Mouse (Mus musculus): ENCODE results near the gene Hecw1.
"Not testable (repeated sequence)": the region's sequence is repeated elsewhere in the genome, so short reads cannot be mapped to it uniquely, and the experiment has no call there.

Gene Hecw1

GRCm38 (mm10) chr13:14374470-14374869 is 148.6 kb downstream of the Hecw1 start:
- DNase-seq (ENCODE audit: low read depth, low spot score): no peak

DNA sequence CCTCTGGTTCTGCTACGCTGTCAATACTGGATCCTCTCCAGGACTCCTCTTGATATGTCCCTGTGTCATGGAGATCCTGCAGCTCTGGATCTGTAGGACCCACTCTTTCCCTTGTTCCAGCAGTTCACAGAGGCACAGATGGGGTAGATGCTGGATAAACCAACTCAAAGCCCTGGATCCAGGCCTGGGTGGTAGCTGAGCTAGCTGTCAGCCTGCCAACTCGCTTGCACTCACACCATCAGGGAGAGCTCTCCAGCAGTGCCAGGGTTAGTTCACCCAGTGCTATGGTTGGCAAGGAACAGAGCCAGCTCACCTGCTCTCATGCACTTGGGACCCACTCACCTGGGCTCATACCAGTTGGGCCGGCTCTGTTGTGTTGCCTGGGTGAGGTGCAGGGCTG is 157.5 kb downstream of the Hecw1 start:
- no peak for DNase-seq (ENCODE audit: low read depth, low spot score)

DNA sequence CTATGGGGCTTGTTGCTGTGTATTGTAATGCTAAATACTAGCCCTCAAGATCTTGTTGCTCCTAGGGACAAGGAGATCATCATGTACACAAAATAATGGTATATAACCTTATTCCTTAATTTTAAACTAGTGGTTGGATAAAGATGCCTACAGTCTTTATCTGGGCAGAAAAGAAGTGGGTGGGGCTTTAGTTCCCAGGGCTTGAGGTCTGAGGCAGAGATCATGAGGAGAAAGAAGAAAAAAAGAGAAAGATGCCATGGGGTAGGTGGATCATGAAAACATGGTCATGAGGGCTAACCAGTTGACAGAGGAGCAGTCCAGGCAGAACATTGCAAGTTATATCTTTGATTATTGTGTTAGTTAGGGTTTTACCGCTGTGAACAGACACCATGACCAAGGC is 195.8 kb downstream of the Hecw1 start:
- no peak for DNase-seq (ENCODE audit: low read depth, low spot score)

DNA sequence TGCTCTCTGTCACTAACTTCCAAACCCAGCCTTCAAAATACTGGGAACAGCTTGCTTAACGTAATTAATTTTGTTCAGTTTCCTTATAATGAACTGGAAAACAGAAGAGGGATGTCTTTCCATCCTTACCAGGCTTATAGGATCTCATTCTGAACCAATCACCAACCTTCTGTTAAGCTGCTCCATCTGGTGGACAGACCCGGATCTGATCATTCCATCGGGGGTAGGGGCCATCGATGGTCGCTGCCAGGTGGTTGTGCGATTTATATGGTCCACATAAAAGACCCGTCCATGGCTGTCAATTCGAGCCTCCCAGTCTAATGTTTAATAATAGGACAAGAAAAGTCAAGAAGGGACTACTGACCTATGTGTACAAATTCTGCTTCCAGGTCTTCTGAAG is 216.4 kb downstream of the Hecw1 start:
- no peak for DNase-seq (ENCODE audit: low read depth, low spot score)

DNA sequence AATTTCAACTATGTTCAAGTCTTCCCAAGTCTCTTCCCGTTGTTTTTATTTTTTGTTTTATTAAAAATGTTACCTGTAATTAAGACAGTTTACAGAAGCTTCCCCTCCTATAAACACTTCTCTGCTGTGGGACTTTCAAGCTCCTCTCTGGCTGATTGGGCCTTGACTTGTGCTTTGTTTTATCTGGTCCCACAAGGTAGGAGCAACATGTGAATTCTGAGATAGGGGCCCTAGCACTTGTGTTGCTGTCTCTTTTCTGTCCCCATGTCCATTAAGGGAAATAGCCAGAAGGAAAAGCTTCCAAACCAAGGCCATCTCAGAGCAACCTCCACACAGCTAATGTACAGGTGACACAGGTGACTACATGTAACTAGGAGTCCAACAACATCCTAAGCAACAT is 218.9 kb downstream of the Hecw1 start:
- no peak for DNase-seq (ENCODE audit: low read depth, low spot score)

GRCm38 (mm10) chr13:14302921-14303320 is 220.1 kb downstream of the Hecw1 start:
- no peak for DNase-seq (ENCODE audit: low read depth, low spot score)

GRCm38 (mm10) chr13:14290016-14290415 is 233.0 kb downstream of the Hecw1 start:
- DNase-seq (ENCODE audit: low read depth, low spot score): no peak

- DNase-seq (ENCODE audit: low read depth, low spot score): no peak
These were observed 251.6 kb downstream of the Hecw1 start for GRCm38 (mm10) chr13:14271476-14271875.

DNA sequence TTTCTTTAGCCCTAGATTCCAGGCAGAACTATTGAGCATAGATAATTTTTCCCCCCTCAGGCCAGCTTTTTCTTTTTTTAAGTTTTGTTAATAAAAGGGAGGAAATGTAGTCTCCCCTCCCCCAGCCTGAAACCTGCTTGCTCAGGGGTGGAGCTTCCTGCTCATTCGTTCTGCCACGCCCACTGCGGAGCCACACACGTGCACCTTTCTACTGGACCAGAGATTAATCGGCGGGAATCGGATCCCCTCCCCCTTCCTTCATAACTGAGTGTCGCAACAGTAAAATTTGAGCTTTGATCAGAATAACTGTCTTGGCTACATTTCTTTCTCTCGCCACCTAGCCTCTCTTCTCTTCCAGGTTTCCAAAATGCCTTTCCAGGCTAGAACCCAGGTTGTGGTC is 262.1 kb downstream of the Hecw1 start:
- not testable (repeated sequence) for DNase-seq (ENCODE audit: low read depth, low spot score)

DNA sequence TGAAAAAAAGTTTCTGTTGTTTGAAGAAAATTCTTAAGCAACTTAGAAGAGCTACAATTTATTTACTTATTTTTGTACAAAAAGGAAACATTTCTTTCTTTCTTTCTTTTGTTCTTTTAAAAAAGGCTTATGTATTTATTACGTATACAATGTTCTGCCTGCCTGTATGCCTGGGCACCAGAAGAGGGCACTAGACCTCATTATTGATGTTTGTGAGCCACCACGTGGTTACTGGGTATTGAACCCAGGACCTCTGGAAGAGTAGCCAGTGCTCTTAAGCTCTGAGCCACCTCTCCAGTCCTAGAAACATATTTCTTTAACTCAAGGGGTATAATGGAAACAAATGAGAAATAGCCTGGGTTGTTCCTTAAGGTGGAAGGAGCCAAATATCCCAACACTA is 277.1 kb downstream of the Hecw1 start:
- DNase-seq (ENCODE audit: low read depth, low spot score): no peak

- DNase-seq (ENCODE audit: low read depth, low spot score): no peak
These were observed 343.4 kb downstream of the Hecw1 start for GRCm38 (mm10) chr13:14179669-14180068.

GRCm38 (mm10) chr13:14177989-14178388 is 345.0 kb downstream of the Hecw1 start:
- no peak for DNase-seq (ENCODE audit: low read depth, low spot score)

Data from embryo, embryonic 11.5 days (tissue).